Mouse (Mus musculus) limb, embryonic 15.5 days (tissue): ENCODE measurements at regions not wholly inside any gene's neighbourhood (a gene's known extent, or its start where the extent isn't known, plus 50 kb on each side); places are given as distances from the start of the nearest gene placed in this dataset.

ENCODE experiments used
- ATAC-seq: fragments of 200-750 bp; cut with Nextera tagmentation; 2 replicates; pipeline ENCODE4 v1.8.0; 2017; ENCODE audit warnings: low read depth, moderate TSS enrichment; ENCODE audit not compliant: insufficient number of reproducible peaks, low FRiP score, low TSS enrichment
- H3K27ac ChIP-seq: fragments of 300-500 bp; sonication (generic); 2 replicates; pipeline ENCODE4 v1.5.1; 2015; ENCODE audit warnings: moderate library complexity, mild to moderate bottlenecking, inconsistent platforms
- H3K27me3 ChIP-seq: fragments of 300-500 bp; sonication (generic); 2 replicates; pipeline ENCODE4 v1.6.1; 2015; ENCODE audit warnings: inconsistent platforms
- H3K36me3 ChIP-seq: fragments of 300-500 bp; sonication (generic); 2 replicates; pipeline ENCODE4 v1.6.1; 2015; ENCODE audit warnings: inconsistent platforms
- H3K4me1 ChIP-seq: fragments of 300-500 bp; sonication (generic); 2 replicates; pipeline ENCODE4 v1.6.1; 2015; ENCODE audit warnings: inconsistent platforms
- H3K4me2 ChIP-seq: fragments of 300-500 bp; sonication (generic); 2 replicates; pipeline ENCODE4 v1.6.1; 2015; ENCODE audit warnings: mild to moderate bottlenecking, inconsistent platforms
- H3K4me3 ChIP-seq: fragments of 300-500 bp; sonication (generic); 2 replicates; pipeline ENCODE4 v1.5.1; 2015; ENCODE audit warnings: mild to moderate bottlenecking, inconsistent platforms
- H3K9ac ChIP-seq: fragments of 300-500 bp; sonication (generic); 2 replicates; pipeline ENCODE4 v1.6.1; 2015; ENCODE audit warnings: inconsistent platforms
- H3K9me3 ChIP-seq: fragments of 300-500 bp; sonication (generic); 2 replicates; pipeline ENCODE4 v1.6.1; 2016; ENCODE audit warnings: inconsistent platforms
- WGBS: fragments of 180-500 bp; shearing (Covaris S2); methylation state at CpG from one replicate; pipeline ENCODE4 v1.1.7; 2015; 5-methylcytosine and 5-hydroxymethylcytosine counted together

DNA sequence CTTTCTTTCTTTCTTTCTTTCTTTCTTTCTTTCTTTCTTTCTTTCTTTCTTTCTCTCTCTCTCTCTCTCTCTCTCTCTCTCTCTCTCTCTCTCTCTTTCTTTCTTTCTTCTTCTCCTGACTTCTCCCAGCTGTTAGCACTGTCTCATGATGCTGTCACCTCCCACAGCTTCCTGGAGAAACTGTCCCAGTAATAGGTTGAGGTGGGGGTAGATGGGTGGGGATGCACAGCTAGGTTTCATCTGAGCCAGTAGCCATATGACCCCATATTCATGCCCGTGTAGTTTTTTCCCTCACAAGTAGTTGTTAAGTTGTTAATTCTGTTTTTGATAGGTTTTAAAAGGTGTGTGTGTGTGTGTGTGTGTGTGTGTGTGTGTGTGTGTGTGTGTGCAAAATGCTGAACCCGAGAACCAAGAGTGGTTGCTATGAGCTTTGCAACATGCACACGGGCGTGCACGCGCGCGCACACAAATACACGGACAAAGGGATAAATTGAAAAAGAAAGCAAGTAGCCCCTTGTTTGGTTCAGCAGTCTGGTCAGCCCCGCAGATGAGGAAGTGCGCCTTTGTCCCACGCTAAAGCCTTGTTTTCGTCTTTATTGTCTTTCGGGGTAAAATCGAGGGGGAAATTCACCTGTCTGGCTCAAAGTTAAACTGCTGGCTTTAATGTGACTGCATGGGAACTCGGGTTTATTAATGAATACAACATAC is 224.4 kb downstream of the Ndfip2 start:
- ATAC-seq, result no peak
- H3K4me2 ChIP-seq, result peak overlapping the region; percentile 47
- peaks cover 14% of the 10 kb centered on the region for H3K4me1 ChIP-seq
- peak overlapping the region; percentile 27; the same call in 1 of the 2 replicates for H3K27ac ChIP-seq
- H3K36me3 ChIP-seq, result no peaks in the 10 kb centered on the region
- no peaks in the 10 kb centered on the region for H3K27me3 ChIP-seq
- no peak overlapping the region for H3K9ac ChIP-seq
- peak overlapping the region; percentile 29 for H3K4me3 ChIP-seq
- H3K9me3 ChIP-seq, result no peaks in the 10 kb centered on the region
- 9% methylated on average over 16 of the region's 16 CpGs for WGBS

DNA sequence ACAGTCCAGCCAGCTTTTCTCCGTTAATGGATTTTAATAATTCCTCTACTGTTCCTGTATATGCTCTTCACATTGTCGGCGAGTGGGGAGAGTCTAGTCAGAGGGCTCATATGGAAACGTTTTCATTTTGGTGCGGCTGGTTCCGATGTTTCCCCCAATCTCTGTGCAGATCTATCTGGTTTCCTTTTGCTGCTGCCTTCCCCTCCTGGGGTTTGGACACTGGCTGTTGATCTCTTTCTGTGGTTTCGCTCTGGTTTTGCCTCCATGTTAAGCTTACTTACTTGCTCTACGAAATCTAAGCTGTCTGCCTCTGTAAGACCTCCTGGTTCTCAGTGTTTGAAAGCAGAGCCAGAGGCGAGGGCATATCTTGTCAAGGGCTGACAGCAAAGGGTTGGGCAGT is 221.7 kb downstream of the Ndfip2 start:
- Histone ChIP-seq H3K27me3 (no peaks in the 10 kb centered on the region), H3K36me3 (no peaks in the 10 kb centered on the region), H3K9me3 (no peaks in the 10 kb centered on the region), H3K4me1 (peaks cover 14% of the 10 kb centered on the region), H3K4me3 (no peak overlapping the region), H3K4me2 (no peak overlapping the region), H3K27ac (no peak overlapping the region), H3K9ac (no peak overlapping the region)
- no peak for ATAC-seq
- 38% methylated on average over 9 of the region's 9 CpGs for WGBS

DNA sequence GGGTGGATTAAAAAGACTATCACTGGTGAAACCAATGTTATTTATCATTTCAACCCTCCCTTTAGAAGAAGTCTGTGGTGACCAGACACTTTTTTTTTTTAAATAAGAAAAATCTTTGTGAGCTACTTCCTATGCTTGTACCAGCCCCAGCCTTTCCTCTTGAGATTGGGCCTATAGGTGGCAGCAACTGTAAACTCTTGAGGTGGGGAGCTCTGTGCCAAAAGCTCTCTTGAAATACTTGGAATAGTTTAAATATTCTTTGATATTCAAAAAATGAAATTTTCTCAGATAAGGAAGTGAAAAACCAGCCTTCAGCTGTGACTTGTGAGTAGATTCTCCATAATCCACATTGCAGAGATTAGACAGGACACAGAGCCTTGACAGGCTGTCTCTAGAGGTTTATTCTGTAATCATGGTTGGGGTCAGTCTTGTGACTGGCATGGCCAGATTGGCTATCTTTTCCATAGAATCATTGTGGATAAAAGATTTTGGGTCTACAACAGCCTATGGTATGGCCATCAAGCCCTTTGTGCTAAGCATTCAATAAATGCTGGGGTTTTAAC is 216.7 kb downstream of the Ndfip2 start:
- H3K4me1 ChIP-seq, result no peaks in the 10 kb centered on the region
- no peak overlapping the region for H3K27ac ChIP-seq
- no peaks in the 10 kb centered on the region for H3K36me3 ChIP-seq
- H3K4me3 ChIP-seq, result no peak overlapping the region
- H3K9me3 ChIP-seq, result no peaks in the 10 kb centered on the region
- no peaks in the 10 kb centered on the region for H3K27me3 ChIP-seq
- H3K9ac ChIP-seq, result no peak overlapping the region
- no peak overlapping the region for H3K4me2 ChIP-seq
- ATAC-seq, result no peak

DNA sequence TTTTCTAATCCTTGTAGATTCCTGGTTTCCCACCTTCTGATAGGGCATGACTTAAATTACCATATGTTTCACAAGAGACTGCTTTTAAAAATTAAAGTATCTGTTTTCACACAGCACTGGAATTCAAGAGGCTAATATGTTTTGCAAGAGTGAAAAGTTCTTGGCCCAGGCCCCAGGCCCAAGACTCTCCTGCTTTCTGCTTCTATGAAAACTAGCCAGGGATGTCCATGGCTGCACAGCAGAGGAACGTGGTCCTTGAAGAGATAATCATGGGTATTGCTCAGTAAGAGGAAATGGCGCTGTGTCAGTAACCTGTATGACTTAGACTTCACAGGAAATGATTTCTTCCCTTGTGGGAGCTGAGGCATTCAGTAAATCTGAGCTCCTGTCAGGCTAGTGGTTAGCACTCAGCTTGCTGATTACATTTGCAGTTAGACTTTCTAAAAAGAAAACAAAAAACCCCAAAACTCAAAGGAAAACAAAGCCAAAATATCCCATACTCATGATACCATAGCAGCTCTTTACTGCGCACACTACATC is 190.6 kb downstream of the Ndfip2 start:
- WGBS, result 70% methylated on average over 3 of the region's 3 CpGs
- Histone ChIP-seq H3K27me3 (no peaks in the 10 kb centered on the region), H3K4me2 (no peak overlapping the region), H3K4me1 (peaks cover 6% of the 10 kb centered on the region), H3K9me3 (no peaks in the 10 kb centered on the region), H3K9ac (no peak overlapping the region), H3K4me3 (no peak overlapping the region), H3K27ac (no peak overlapping the region), H3K36me3 (no peaks in the 10 kb centered on the region)
- no peak for ATAC-seq

DNA sequence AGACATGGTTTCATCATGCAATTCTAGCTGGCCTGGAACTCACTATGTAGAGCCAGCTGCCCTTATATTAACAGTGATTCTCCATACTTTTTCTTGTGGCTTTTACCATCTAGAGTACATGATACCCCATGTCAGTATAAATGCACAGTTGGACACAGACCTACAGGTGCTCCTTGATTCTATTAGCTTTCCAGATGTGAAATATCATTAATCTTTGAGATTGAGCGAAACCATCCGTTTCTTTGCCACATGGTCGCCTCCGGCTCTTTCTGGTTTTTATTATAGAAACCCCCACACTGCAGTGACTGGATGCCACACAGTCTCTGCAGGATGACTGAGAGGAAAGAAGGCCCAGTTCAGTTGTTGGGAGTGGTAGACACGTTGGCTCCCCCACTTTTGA is 188.7 kb downstream of the Ndfip2 start:
- Histone ChIP-seq H3K27ac (no peak overlapping the region), H3K27me3 (no peaks in the 10 kb centered on the region), H3K36me3 (no peaks in the 10 kb centered on the region), H3K4me3 (no peak overlapping the region), H3K4me2 (no peak overlapping the region), H3K9me3 (no peaks in the 10 kb centered on the region), H3K9ac (no peak overlapping the region), H3K4me1 (peaks cover 3% of the 10 kb centered on the region; the same call in 1 of the 2 replicates)
- no peak for ATAC-seq
- whole genome bisulfite sequencing, result 40% methylated on average over 5 of the region's 5 CpGs

DNA sequence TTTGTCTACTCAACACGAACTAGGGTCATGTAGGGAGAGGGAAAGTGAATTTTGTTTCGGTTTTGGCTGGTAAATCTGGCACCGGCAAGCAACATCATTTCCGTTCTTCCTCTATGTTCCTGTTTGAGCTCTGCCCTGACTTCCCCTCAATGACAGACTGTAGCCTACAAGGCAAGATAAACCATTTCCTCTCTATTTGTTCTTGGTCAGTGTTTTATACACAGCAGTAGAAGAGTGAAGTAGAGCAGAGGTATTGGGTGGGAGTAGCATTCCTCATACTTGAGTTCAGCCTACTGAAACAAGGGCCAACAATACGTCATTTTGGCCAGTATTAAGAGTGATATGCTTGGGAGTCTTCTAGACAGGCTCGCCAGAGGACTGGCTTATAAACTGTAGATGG is 177.0 kb downstream of the Ndfip2 start:
- WGBS, result 83% methylated on average over 6 of the region's 6 CpGs
- H3K27ac ChIP-seq, result no peak overlapping the region
- no peak for ATAC-seq

DNA sequence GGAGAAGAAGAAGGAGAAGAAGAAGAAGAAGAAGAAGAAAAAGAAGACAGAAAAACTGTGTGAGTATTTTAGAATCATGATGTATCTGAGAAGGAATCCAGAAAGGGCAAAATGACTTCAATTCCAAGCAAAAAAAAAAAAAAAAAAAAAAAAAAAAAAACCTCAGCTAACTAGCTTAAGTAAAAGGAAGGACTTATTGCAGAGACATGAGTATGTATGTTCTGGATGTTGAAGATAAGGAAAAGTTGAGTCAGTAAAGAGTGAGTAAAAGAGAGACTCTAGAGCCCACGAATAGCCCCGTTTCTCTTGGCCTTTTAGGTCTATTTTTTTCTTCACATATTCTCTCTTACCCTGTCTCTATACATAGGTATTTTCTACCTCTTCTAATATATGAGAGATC is 175.1 kb downstream of the Ndfip2 start:
- 94% methylated on average over 2 of the region's 2 CpGs for WGBS

More for the DNA sequence above, 177.0 kb downstream of the Ndfip2 start:
- Histone ChIP-seq H3K9me3 (no peaks in the 10 kb centered on the region), H3K9ac (no peak overlapping the region), H3K27me3 (no peaks in the 10 kb centered on the region), H3K36me3 (no peaks in the 10 kb centered on the region), H3K4me2 (no peak overlapping the region), H3K4me1 (no peaks in the 10 kb centered on the region; the same call in 1 of the 2 replicates), H3K4me3 (no peak overlapping the region)

DNA sequence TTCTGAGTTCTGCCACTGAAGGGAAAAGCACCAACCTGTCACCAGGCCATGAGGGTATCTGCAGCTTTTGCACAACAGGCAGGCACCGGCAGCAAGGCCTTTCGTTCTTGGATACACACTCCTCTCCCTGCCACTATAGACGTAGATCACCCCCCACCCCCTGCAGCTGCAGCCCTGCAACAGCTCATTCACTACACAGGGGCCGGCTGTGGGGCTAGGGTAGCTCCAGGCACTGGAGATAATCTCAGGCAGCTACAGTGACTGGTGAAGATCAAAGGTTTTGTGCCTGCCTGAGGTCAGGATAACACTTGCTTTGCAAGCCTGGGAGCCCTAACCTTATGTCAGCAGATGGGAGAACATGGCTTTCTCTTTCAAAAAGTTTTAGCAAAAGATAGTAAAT is 174.3 kb downstream of the Ndfip2 start:
- no peaks in the 10 kb centered on the region for H3K27me3 ChIP-seq
- no peak overlapping the region for H3K4me2 ChIP-seq
- no peak overlapping the region for H3K4me3 ChIP-seq
- H3K4me1 ChIP-seq, result peaks cover 4% of the 10 kb centered on the region; the same call in 1 of the 2 replicates
- no peaks in the 10 kb centered on the region for H3K36me3 ChIP-seq
- WGBS, result 9% methylated on average over 4 of the region's 4 CpGs
- no peak for ATAC-seq
- no peaks in the 10 kb centered on the region for H3K9me3 ChIP-seq
- no peak overlapping the region for H3K9ac ChIP-seq
- H3K27ac ChIP-seq, result no peak overlapping the region

More for the DNA sequence above, 175.1 kb downstream of the Ndfip2 start:
- ATAC-seq, result no peak
- Histone ChIP-seq H3K27me3 (no peaks in the 10 kb centered on the region), H3K4me2 (no peak overlapping the region), H3K9me3 (no peaks in the 10 kb centered on the region), H3K36me3 (no peaks in the 10 kb centered on the region), H3K9ac (no peak overlapping the region), H3K27ac (no peak overlapping the region), H3K4me1 (no peaks in the 10 kb centered on the region; the same call in 1 of the 2 replicates), H3K4me3 (no peak overlapping the region)

DNA sequence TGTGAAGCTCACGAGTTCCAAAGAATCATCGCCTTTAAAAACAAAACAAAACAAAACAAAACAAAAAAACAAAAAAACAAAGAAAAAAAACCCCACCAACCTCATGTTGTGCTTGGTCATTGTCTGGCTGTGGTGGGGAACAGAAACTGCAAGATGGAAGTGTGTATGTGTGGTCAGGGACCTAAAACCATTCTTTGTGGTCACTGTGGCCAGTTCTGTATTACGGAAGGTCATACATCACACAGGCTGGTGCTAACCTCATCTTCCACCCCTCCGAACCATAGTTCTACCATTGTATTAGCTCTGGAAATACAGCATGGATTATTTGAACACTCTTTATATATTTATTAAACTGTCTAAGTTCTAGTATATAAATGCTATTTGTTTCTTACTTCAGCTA is 173.2 kb downstream of the Ndfip2 start:
- Histone ChIP-seq H3K4me1 (peaks cover 13% of the 10 kb centered on the region), H3K27ac (no peak overlapping the region), H3K36me3 (no peaks in the 10 kb centered on the region), H3K9ac (no peak overlapping the region), H3K4me3 (no peak overlapping the region), H3K4me2 (no peak overlapping the region), H3K9me3 (no peaks in the 10 kb centered on the region), H3K27me3 (no peaks in the 10 kb centered on the region)
- no peak for ATAC-seq
- 93% methylated on average over 4 of the region's 4 CpGs for WGBS

DNA sequence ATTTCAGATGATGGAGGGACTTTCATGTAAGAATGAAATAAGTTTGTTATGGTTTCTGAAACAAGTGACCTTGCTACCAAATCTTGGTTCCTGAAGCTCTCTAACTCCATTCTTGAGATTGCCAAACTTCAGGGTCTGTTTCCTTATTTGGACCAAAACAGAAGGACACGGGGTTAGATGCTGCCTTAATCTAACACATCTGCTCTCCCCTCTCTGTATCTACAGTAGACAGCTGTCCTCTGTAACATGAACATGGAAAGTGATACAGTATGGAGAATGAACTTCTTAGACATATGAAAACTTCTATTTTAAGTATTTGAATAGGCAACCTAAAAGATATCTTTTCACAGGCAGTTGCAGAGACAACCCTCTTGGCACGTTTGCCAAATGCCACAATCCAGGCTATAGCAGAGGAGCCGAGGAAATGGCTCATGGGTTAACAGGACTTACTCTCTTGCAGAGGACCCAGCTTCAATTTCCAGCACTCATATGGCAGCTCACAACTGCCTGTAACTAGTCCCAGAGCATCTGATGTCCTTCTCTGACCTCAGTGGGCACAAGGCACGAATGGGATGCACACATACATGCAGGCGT is 171.4 kb downstream of the Ndfip2 start:
- no peak overlapping the region for H3K4me2 ChIP-seq
- peaks cover 17% of the 10 kb centered on the region for H3K4me1 ChIP-seq
- no peak overlapping the region for H3K9ac ChIP-seq
- no peaks in the 10 kb centered on the region for H3K9me3 ChIP-seq
- no peaks in the 10 kb centered on the region for H3K36me3 ChIP-seq
- no peak for ATAC-seq
- 73% methylated on average over 5 of the region's 5 CpGs for WGBS
- H3K27me3 ChIP-seq, result no peaks in the 10 kb centered on the region
- H3K4me3 ChIP-seq, result no peak overlapping the region
- no peak overlapping the region for H3K27ac ChIP-seq

DNA sequence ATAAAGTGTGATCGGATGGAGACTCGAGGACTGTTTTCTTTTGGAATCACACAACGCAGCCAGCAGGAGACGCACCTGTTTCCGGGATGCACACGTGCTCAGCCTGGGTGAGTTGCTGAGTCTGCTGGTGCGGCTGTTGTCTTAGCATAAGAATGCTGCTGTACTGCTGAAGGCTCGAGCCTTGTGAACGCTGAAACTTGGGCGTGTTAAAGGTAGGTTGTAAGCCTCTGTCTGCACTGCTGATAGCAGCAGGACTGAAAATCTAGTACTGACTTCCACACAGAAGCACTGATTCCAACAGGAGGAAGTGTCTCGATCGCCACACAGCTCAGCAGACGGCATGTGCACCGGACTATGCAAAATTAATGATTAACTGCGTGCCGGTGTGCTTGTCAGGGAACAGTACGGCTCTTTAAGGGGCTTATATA is 169.1 kb downstream of the Ndfip2 start:
- no peaks in the 10 kb centered on the region for H3K36me3 ChIP-seq
- peaks cover 17% of the 10 kb centered on the region for H3K4me1 ChIP-seq
- peak overlapping the region; percentile 30 for H3K4me2 ChIP-seq
- peak overlapping the region; percentile 20 for H3K4me3 ChIP-seq
- no peak overlapping the region for H3K9ac ChIP-seq
- 19% methylated on average over 17 of the region's 17 CpGs for WGBS
- H3K27ac ChIP-seq, result peak overlapping the region; percentile 73
- ATAC-seq, result no peak
- no peaks in the 10 kb centered on the region for H3K27me3 ChIP-seq
- H3K9me3 ChIP-seq, result no peaks in the 10 kb centered on the region
